Mouse (Mus musculus) cortical plate, adult 2 months (tissue): ENCODE data around the gene Arl2. TPM values are rescaled to one million over a fixed set of nuclear protein-coding genes. Genes with fewer than 3 reads are reported as not detected.
A peak's percentile ranks its signal among the peaks of the same experiment; 100 is the strongest.

Experiments
- H3K27ac ChIP-seq: fragments of 200-500 bp; 2 replicates; pipeline ENCODE4 v1.5.1; 2012; ENCODE audit warnings: low read length, control low read depth, inconsistent platforms; ENCODE audit not compliant: insufficient read depth
- H3K4me1 ChIP-seq: fragments of 200-500 bp; 2 replicates; pipeline ENCODE4 v1.6.1; 2011; ENCODE audit warnings: low read length; ENCODE audit not compliant: control insufficient read depth, insufficient read depth
- H3K4me3 ChIP-seq: fragments of 200-500 bp; 2 replicates; pipeline ENCODE4 v1.5.1; 2011; ENCODE audit warnings: mild to moderate bottlenecking, low read length, control low read depth; ENCODE audit not compliant: insufficient read depth
- CTCF ChIP-seq: fragments of 200-500 bp; IDR thresholded peaks from 2 replicates; pipeline ENCODE4 v1.5.1; 2011; ENCODE audit warnings: mild to moderate bottlenecking, control low read depth, low read length; ENCODE audit not compliant: insufficient read depth; ENCODE audit errors: extremely low read depth
- POLR2A ChIP-seq: fragments of 200-500 bp; IDR thresholded peaks from 2 replicates; pipeline ENCODE4 v1.6.1; 2011; ENCODE audit warnings: mild to moderate bottlenecking, low read length, control low read depth; ENCODE audit not compliant: insufficient read depth; ENCODE audit errors: extremely low read depth
- polyA plus RNA-seq: library from polyadenylated mRNA; depleted of rRNA; stranded (reverse); fragments of >200 nt; gene quantifications from 2 replicates; pipeline ENCODE4 v1.2.3, GENCODE M21; 2012

Arl2 gene
- polyA plus RNA-seq, 1 experiment = 135 TPM

GRCm38 (mm10) chr19:6127760-6128341 is 13.5 kb downstream of the Arl2 start, which contains the start of gene Snx15:
Gene Snx15, minus strand, starts transcription at chr19:6128304.
- peak within 1 kb of the TSS; percentile 60 for H3K4me3 ChIP-seq
- H3K4me1 ChIP-seq = no peaks in the 10 kb centered on the region
- peak; percentile 54; the same call in 1 of the 2 replicates for TF ChIP-seq POLR2A
- no peak for TF ChIP-seq CTCF
- peak within 1 kb of the TSS; percentile 67 for H3K27ac ChIP-seq

GRCm38 (mm10) chr19:6126789-6127580 is 14.4 kb downstream of the Arl2 start:
- peak overlapping the region; percentile 60 for H3K4me3 ChIP-seq
- TF ChIP-seq POLR2A (no peak), CTCF (no peak)
- no peak overlapping the region for H3K27ac ChIP-seq
- H3K4me1 ChIP-seq = no peaks in the 10 kb centered on the region

GRCm38 (mm10) chr19:6126289-6126688 is 15.1 kb downstream of the Arl2 start:
- Histone ChIP-seq H3K4me3 (no peak overlapping the region), H3K27ac (no peak overlapping the region), H3K4me1 (no peaks in the 10 kb centered on the region)
- TF ChIP-seq POLR2A (no peak), CTCF (peak; percentile 50; the same call in 1 of the 2 replicates)

GRCm38 (mm10) chr19:6124898-6125297 is 16.4 kb downstream of the Arl2 start:
- no peak for TF ChIP-seq POLR2A
- TF ChIP-seq CTCF = no peak

GRCm38 (mm10) chr19:6123330-6123729 is 18.0 kb downstream of the Arl2 start:
- H3K27ac ChIP-seq = no peak overlapping the region

More at GRCm38 (mm10) chr19:6124898-6125297, 16.4 kb downstream of the Arl2 start:
- no peak overlapping the region for H3K4me3 ChIP-seq
- no peaks in the 10 kb centered on the region for H3K4me1 ChIP-seq
- no peak overlapping the region for H3K27ac ChIP-seq

GRCm38 (mm10) chr19:6121761-6122160 is 19.6 kb downstream of the Arl2 start:
- Histone ChIP-seq H3K4me1 (no peaks in the 10 kb centered on the region), H3K4me3 (no peak overlapping the region), H3K27ac (no peak overlapping the region)
- TF ChIP-seq CTCF (no peak), POLR2A (no peak)

More at GRCm38 (mm10) chr19:6123330-6123729, 18.0 kb downstream of the Arl2 start:
- Histone ChIP-seq H3K4me1 (no peaks in the 10 kb centered on the region), H3K4me3 (no peak overlapping the region)
- TF ChIP-seq CTCF (no peak), POLR2A (no peak)

GRCm38 (mm10) chr19:6118677-6119185 is 22.6 kb downstream of the Arl2 start:
- Histone ChIP-seq H3K27ac (peak overlapping the region; percentile 61), H3K4me3 (peak overlapping the region; percentile 51), H3K4me1 (no peaks in the 10 kb centered on the region)
- TF ChIP-seq CTCF (no peak), POLR2A (no peak)

- Histone ChIP-seq H3K4me1 (no peaks in the 10 kb centered on the region), H3K27ac (peak within 1 kb of the TSS; percentile 85), H3K4me3 (peak within 1 kb of the TSS; percentile 51)
- TF ChIP-seq POLR2A = peak; percentile 81
- TF ChIP-seq CTCF = no peak
Measured at GRCm38 (mm10) chr19:6117986-6118676, 23.2 kb downstream of the Arl2 start, which contains the start of gene Sac3d1. Gene Sac3d1, minus strand, starts transcription at chr19:6118650.

GRCm38 (mm10) chr19:6117346-6117985 is 23.9 kb downstream of the Arl2 start:
- H3K27ac ChIP-seq = peak overlapping the region; percentile 85
- peak overlapping the region; percentile 51 for H3K4me3 ChIP-seq
- no peaks in the 10 kb centered on the region for H3K4me1 ChIP-seq
- no peak for TF ChIP-seq CTCF
- no peak for TF ChIP-seq POLR2A
